Mouse (Mus musculus) lung, adult 2 months (tissue): ENCODE measurements at regions not wholly inside any gene's neighbourhood (a gene's known extent, or its start where the extent isn't known, plus 50 kb on each side); places are given as distances from the start of the nearest gene placed in this dataset.

ENCODE experiments used
- DNase-seq: peaks from one replicate; pipeline ENCODE4 v3.0.0; 2022
- H3K4me1 ChIP-seq: fragments of 200-500 bp; 2 replicates; pipeline ENCODE4 v1.6.1; 2011; ENCODE audit warnings: low read length; ENCODE audit not compliant: control insufficient read depth, insufficient read depth
- H3K4me3 ChIP-seq: fragments of 200-500 bp; replicated peaks from 2 replicates; pipeline ENCODE3; 2011; ENCODE audit warnings: low read depth, mild to moderate bottlenecking, control low read depth, low read length; ENCODE audit errors: extremely low read depth
- CTCF ChIP-seq: fragments of 200-500 bp; IDR thresholded peaks from 2 replicates; pipeline ENCODE4 v1.5.1; 2011; ENCODE audit warnings: mild to moderate bottlenecking, low read length, control low read depth; ENCODE audit not compliant: insufficient read depth
- POLR2A ChIP-seq: fragments of 200-500 bp; IDR thresholded peaks from 2 replicates; pipeline ENCODE4 v1.6.1; 2011; ENCODE audit warnings: low read depth, mild to moderate bottlenecking, control low read depth, low read length, borderline replicate concordance; ENCODE audit errors: extremely low read depth
- WGBS: fragments of 180-500 bp; shearing (Covaris S2); methylation state at CpG from one replicate; pipeline ENCODE4 v1.1.7; 2018; 5-methylcytosine and 5-hydroxymethylcytosine counted together

DNA sequence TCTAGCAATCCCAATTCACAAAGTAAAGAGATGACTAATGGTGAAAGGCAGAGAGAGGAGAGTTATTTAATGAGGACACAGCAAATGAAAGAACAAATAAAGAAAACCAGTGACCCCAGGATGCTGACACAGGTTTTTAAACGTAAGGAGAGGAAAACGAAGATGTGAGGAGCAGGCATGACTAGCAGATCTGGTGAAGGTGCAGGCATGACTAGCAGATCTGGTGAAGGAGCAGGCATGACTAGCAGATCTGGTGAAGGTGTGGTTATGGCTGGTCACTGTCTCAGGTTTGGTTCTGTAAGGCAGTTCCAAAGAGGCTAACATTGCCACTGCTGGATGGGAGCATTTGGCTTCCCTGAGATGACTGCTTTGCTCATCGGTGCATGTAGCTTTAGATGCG lies 57.0 kb downstream of the Mbl2 start:
- no peaks in the 10 kb centered on the region for H3K4me1 ChIP-seq
- DNase-seq, result no peak
- WGBS, result 69% methylated on average over 4 of the region's 4 CpGs
- no peak overlapping the region for H3K4me3 ChIP-seq
- TF ChIP-seq CTCF (no peak), POLR2A (no peak)

DNA sequence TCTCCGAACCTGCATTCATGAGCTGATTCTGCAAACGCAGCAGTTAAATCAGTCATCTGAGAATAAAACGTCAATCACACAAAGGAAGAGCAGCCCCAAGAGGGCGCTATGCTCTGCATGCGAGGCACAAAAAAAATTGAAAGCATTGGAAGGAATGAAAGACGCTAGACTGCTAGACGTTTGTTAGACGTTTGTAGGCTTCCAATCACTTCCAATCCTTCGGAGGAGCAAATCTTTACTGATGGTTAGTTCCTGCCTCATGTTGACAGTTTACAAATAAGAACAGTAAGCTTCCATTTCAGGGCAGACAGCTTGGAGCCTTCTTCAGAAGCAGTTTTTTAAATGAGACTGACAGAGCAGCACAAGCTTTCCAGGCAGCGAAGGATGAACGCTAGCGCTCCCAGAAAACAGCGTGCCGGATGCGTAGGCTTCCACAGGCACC lies 62.5 kb downstream of the Mbl2 start:
- DNase-seq, result no peak
- TF ChIP-seq CTCF (peak; percentile 37; the same call in 1 of the 2 replicates), POLR2A (no peak)
- 36% methylated on average over 15 of the region's 15 CpGs for WGBS
- Histone ChIP-seq H3K4me3 (no peak overlapping the region), H3K4me1 (no peaks in the 10 kb centered on the region)

DNA sequence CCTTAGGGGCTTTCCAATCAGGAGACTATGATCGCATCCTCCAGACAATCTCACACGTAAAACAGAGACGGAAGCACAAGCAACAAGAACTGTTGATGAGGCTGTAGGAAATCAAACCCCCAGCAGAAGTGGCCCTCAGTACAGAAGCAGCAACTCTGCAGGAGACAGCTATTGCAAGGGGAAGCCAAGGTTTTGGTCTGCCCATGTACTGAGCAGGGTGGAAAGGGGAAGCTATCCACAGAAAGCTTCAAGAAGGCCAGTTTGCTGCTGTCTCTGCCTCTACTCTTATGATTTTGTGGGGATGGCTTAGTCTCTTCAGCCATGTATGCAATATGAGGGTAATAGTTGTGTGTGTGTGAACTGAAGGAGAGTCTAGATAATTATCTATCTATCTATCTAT lies 63.3 kb downstream of the Mbl2 start:
- TF ChIP-seq POLR2A, result no peak
- TF ChIP-seq CTCF, result no peak
- 67% methylated on average over 3 of the region's 3 CpGs for WGBS
- Histone ChIP-seq H3K4me3 (no peak overlapping the region), H3K4me1 (no peaks in the 10 kb centered on the region)
- DNase-seq, result no peak

DNA sequence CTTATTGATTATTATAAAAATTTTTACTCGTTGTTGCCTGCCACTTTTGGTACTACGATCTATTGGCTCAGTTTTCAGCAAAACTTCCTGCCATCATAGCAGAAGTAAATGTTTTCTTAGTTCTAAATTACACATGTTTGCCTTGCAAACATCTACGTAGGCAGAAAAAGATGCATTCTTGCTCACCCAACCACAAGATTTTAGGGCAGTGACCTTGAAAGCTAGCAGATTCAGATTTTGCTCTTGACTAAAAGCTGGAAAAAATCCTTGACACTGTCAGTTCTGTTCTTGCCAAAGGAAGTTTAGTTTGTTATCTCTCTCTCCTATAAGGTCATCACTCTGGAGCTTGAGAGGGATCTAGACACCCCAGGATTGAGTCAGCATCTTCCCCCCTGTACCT lies 66.8 kb downstream of the Mbl2 start:
- TF ChIP-seq CTCF (no peak), POLR2A (no peak)
- Histone ChIP-seq H3K4me3 (no peak overlapping the region), H3K4me1 (no peaks in the 10 kb centered on the region)
- DNase-seq, result no peak
- WGBS, result 69% methylated on average over 3 of the region's 3 CpGs

DNA sequence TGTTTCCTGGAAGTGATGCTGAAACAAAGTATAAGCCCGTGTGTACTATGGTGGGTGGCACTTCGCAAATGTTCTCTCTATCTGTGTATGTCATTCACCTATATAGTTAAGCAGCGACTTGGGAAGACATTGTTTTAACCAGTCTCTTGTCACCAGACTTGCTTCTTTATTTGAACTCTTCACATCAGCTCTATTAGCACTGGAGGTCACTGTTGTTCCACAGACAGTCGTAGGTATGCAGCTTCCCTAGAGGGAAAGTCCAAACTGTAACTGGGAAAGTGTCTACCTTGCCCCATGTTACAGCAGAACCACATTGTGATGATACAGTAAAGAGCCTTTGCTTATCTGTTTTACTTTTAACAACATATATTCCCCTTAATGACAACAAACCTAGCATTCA lies 69.5 kb downstream of the Mbl2 start:
- 66% methylated on average over 4 of the region's 4 CpGs for WGBS
- H3K4me1 ChIP-seq, result no peaks in the 10 kb centered on the region
- no peak for DNase-seq
- H3K4me3 ChIP-seq, result no peak overlapping the region
- TF ChIP-seq CTCF, result no peak
- no peak for TF ChIP-seq POLR2A

DNA sequence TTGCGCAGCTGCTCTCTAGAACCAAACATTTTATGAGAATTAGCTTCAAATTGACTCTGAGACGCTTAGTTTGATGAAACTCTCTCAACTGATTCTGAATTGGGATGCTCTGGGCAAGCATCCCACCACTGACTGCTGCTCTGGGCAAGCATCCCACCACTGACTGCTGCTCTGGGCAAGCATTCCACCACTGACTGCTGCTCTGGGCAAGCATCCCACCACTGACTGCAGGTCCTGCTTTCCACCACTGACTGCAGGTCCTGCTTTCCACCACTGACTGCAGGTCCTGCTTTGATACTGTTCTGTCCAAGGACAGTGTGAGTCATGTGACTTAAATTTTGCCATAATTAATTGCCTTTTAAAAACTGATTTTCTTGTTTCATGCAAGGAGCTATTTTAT lies 73.6 kb downstream of the Mbl2 start:
- DNase-seq, result no peak
- WGBS, result 77% methylated on average over 2 of the region's 2 CpGs
- H3K4me1 ChIP-seq, result no peaks in the 10 kb centered on the region
- TF ChIP-seq CTCF (no peak), POLR2A (no peak)
- H3K4me3 ChIP-seq, result no peak overlapping the region

DNA sequence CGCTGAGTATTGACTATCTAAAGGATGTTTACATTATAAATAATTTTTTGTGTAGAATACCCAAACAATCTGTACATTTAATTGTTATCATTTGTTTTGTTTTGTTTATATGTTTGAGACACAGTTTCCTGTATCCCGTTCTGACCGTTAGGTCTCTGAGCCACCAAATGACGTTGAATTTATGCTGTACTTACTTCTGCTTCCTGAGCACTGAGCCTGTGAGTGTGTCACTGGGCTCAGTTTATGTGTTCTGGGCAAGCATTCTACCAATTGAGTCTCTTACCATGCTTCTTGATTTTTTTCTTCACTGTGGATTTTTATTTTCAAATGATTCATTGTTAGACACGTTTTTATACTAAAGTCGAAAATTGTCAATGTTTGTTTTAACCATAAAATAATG lies 74.2 kb downstream of the Mbl2 start:
- Histone ChIP-seq H3K4me1 (no peaks in the 10 kb centered on the region), H3K4me3 (no peak overlapping the region)
- 51% methylated on average over 6 of the region's 6 CpGs for WGBS
- TF ChIP-seq POLR2A (no peak), CTCF (no peak)
- no peak for DNase-seq

DNA sequence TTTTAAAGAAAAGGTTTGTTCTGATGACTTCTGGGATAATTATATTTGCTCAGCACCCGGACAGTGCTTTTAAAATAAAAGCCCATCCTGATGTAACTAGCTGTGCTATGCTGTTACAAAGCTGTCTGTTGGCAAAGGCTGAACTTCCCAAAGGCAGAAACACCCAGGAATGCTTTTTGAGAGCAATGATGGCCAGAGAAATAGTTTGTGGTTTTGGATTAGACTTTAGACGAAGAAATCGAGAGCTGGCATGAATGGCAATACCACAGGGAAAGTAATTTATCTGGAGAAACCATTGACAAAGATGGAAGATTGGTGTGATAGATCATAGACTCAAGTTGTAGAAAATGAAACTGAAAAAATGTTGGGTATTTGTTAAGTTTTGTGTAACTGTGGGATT lies 84.6 kb downstream of the Mbl2 start:
- Histone ChIP-seq H3K4me1 (no peaks in the 10 kb centered on the region), H3K4me3 (no peak overlapping the region)
- WGBS, result 81% methylated on average over 3 of the region's 3 CpGs
- no peak for DNase-seq
- TF ChIP-seq CTCF (no peak), POLR2A (no peak)

DNA sequence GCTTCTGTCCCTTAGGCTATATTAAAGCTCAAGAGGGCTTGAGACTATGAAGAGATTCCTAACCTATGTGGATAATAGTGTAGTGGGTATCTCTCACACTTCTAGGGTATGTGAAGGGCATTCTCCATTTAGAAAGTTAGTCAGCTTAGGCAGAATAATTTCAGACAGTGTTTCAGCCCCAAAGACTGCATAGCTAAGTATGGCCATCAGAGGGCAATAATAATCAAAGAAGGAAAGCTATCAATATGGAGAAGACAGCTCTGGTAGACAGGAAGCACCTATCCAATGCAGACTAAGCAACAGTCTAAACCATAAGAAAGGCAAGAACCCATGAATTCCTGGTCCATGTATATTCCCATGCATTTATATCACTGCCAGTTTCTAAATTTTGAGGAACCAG lies 95.0 kb downstream of the Mbl2 start:
- DNase-seq, result no peak
- TF ChIP-seq CTCF (no peak), POLR2A (no peak)
- no peak overlapping the region for H3K4me3 ChIP-seq
- H3K4me1 ChIP-seq, result no peaks in the 10 kb centered on the region

DNA sequence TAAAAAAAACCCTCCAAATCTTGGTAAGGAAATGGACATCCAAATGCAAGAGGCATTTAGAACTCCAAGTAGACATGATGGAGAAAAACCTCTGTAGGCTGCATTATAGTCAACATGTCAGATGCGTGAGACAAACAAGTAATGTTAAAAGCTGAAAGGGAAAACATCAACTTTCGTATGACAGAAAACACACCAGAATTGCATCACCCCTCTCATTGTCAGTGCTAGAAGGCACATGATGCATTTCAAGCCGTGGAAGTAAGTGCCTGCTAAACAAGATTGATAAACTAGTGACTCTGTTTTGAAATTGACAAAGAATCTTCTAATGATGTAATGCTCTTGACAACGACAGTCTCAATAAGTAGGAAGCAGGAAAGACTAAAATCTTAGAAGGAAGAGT lies 96.1 kb downstream of the Mbl2 start:
- DNase-seq, result no peak
- 72% methylated on average over 4 of the region's 4 CpGs for WGBS
- no peak for TF ChIP-seq CTCF
- TF ChIP-seq POLR2A, result no peak
- Histone ChIP-seq H3K4me3 (no peak overlapping the region), H3K4me1 (no peaks in the 10 kb centered on the region)

DNA sequence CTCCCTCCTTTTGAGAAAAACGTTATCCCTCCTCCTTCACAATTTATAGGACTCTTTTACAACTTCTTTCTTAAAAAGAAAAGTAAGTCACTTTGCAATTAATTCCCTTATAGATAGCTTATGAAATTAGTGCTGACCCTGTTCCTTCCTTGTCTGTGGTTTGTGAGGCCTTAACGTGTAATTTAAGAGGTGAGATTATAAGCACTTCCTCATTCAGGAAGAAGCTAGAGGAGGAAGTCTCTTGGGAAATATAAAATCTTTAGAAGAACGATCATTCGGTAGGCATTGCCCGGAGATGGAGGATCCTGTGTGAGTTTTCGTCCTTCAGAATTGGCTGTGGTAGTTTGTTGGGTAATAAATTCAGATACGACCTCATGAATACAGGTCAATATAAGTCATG lies 98.0 kb downstream of the Mbl2 start:
- WGBS, result 69% methylated on average over 7 of the region's 7 CpGs
- Histone ChIP-seq H3K4me3 (no peak overlapping the region), H3K4me1 (no peaks in the 10 kb centered on the region)
- TF ChIP-seq CTCF (no peak), POLR2A (no peak)
- DNase-seq, result no peak
